Mouse (Mus musculus): Measurements from ENCODE around the gene Gm11111.
"Not testable (repeated sequence)": the region's sequence is repeated elsewhere in the genome, so short reads cannot be mapped to it uniquely, and the experiment has no call there.

Gene Gm11111

DNA sequence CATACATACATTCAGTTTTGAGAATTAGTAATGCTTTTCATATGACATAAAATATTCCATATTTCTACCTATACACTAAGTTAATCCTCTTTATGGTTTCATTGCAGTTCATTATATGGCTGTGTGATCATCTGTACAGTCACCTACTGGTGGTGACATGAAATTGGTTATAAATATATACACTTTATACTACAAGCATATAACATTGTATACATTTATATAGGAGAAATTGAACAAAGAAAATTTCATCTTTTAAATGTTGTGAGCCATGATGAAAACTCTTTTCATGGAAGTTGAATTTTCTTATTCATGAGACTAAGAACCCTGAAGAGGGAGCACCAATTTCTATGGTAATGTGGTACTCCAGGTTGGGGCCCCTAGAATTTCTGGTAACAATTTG, at the start of gene Gm11111:
Gene Gm11111 (plus strand): TSS at position 301 of the 400 bp plus-strand sequence.
- DNase-seq (ENCODE audit: low read depth, low spot score), result no peak

DNA sequence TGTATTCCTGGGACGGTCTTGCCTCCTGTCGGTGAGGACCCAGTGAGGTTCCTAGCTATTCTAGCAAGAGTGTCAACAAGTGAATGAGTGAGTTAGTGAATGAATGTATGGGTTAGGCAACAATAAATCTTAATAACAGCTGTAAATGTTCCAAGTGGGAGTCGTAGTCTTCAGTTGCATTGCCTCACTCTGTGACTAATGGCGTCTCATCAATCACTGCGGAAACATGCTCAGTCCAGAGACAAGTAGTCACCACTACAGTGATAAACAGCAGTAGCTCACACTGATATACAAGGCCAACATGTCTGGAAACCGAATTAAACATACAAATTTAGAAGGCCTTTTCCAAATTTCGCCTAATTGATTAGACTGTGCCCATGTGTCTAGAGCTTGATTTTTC, 36.3 kb upstream of the Gm11111 start:
- DNase-seq (ENCODE audit: low read depth, low spot score), result no peak

DNA sequence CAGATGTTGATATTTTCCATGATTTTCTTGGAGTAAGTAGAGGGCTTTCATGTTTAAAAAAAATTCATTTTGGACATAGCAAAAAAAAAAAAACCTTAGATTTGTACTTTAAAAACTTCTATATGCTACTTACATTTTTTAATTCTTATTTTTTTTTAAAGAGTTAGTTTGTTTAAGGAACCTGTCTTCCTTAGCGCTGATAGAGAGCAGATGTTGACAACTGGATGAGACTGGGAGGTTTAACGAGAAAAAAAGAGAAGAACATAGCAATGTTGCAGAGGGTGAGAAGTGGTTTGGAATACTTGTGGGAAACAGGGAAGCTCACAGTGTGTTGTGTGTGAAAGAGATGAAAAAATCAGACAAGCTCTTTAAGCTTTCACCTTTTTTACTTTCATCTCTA, 32.4 kb upstream of the Gm11111 start:
- no peak for DNase-seq (ENCODE audit: low read depth, low spot score)

DNA sequence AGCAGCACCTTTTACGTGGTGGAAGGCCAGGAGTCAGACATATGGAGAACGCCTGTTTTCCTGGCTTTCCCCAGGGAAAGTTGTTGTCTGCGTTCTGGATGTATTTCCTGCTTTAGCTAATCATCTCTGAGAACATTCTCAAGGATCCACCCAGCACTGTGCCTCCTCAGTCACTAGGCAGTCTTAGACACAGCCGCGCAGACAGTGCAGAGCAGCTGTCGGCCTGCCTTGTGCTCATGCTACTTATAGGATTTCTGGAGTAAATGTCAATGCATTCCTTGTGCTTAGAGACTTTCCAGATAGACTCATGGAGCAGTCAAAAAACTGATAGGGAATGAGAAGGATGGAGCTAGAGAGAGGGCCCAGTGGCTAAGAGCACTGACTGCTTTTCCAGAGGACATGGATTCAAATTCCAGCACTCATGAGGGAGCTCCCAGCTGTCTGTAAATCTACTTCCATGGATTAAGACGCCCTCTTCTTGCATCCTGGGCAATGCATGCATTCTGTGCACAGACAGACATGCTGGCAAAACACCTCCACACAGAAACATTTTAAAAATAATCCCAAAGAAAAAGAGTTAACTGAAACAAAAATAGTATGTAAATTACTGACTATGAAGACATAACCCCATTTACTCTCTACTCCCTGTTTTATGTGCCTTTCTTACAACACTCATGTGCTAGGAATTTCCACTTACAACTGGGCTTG, 30.1 kb upstream of the Gm11111 start:
- DNase-seq (ENCODE audit: low read depth, low spot score), result peak; percentile 47

DNA sequence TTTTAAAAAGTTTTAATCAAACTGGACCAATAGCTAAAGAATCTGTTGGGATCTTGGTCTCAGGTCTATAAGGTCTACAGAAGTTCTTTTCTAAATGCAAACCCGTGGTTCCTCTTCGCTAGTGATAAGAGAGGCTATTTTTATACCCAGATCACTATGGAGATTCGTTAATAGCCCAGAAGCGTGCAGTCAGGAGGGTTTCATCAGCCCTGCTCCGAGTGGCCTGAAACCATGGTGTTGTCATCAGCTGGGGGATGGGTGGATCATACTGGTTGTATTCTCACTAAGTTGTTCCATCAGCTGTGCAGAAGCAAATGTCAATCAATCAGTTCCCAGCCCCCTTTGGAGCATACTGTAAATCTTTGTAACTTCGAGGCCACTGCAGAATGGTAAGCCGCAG, 29.4 kb upstream of the Gm11111 start:
- DNase-seq (ENCODE audit: low read depth, low spot score), result peak; percentile 1

DNA sequence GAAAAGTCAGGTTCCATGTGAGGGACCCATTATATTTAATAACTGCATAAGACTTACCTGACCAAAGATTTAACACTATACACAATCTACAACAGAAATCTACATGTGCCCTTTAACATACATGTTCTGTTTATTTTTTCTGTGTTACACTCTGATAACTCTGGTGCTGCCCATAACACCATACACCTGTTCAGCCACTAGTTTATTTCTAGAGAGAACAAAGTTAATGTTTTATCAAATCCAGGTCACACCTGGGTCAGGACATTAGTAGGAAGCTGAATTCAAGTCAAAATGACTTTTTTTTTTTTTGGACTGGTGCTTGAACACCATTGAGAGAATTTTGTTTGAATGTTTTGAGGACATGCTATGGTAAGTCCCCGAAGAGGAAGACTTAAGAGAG, 28.7 kb upstream of the Gm11111 start:
- DNase-seq (ENCODE audit: low read depth, low spot score), result no peak

DNA sequence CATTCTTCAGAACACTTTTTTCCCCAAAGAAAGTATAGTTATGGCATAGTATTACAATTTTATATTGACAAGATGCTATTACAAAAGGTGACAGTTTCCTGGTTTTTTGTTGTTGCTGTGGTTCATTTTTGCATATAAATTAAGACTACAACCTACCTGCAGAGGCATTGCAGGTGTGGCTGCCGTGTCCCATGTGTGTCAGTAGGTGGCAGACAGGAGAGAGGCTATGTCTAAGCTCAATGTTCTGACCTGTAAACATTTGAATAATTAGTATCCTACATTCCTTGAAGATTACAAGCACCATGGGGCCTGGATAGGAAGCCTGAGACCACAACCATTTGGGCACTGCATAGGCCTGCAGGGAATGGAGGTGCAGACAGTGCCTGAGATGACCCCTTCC, 11.2 kb upstream of the Gm11111 start:
- no peak for DNase-seq (ENCODE audit: low read depth, low spot score)

DNA sequence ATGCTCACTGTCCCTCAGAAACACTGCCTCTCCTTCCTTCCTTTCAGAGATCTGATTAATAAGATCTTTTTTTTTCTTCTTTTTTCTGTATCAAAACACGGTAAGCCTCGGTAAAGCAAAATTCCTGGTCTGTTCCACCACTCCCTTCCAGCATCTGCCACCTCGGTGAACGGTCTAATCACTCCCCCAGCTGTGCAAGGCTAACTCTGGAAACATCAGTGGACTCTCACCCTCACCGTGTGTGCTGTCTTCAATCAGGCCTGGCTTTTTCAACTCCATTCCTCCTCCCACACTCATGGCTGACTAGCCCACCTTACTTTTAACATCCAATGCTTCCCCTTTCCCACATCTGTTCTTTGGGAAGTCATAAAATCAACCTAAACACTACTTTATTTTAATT, 2.2 kb upstream of the Gm11111 start:
- DNase-seq (ENCODE audit: low read depth, low spot score), result no peak

DNA sequence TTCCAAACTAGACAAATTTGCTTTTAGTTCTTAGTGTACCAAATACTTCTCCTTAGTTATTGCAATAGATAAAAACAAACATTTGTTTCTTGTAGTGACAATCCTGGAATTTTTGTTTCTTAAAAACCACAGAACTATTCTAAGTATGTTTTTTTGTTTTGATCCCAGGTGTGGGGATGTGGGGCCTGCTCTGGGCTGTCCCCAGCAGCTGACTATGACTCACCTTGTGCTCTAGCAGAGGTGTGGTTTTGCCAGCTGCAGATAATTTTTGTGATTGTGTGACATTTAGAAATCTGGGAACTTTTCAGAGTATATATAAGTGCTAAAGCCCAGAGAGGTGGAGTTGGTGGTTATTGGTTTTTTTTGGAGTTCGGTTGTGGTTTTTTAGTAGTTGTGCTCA, 1.6 kb upstream of the Gm11111 start:
- DNase-seq (ENCODE audit: low read depth, low spot score), result no peak

DNA sequence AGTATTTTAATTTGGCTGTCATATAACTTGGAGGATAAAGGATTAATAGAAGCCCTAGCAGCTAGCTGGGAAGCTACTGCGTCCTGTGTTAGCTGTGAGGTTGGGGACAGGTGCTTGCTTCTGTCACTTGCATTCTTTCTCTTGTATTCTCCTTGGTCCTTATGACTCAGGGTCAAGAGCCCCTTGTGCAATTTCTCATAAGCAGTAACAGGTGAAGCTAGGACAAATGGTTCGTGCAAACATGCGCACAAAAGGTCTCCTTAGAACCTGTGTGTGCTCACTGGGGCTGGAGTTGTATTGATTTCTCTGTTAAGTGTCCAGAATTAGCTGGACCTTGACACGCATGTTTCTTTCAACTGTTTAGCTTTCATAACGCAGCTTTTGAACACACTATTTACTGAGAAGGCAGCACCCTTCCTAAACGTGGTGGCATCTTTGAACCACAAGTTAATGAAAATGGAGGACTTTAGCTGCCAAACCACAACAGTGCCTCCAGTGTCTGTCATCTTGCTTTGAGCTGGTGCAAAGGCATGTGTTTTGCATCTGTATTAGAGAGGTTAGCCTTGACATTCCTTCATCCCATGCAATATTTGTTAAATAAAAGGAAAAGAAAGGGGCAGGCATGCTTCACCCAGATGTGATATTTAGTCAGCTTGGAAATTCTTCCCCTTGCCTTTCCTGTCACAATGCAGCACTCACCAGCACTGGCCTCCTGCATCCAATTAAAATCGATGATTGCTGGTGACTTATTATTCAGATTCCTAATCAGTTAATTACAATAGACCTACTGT, 511 bp downstream of the Gm11111 start:
- DNase-seq (ENCODE audit: low read depth, low spot score), result no peak

DNA sequence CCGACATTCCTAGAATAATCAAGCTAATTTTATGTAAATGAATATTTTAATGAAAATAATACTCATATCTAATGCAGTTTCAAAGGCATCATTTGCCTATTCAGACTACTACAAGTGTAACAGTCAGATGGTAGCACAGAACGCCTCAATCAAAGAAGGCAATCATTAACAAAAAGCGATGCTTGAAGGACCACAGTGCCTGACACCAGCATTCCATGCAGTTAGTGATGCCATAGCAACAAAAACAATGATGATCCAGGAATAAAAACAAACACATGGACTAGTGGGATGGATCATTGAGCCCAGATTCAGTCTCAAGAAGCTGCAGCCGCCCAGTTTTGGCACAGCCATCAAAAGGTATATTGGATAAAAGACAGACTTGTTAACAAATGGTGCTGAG, 8.8 kb downstream of the Gm11111 start:
- DNase-seq (ENCODE audit: low read depth, low spot score), result peak; percentile 3

DNA sequence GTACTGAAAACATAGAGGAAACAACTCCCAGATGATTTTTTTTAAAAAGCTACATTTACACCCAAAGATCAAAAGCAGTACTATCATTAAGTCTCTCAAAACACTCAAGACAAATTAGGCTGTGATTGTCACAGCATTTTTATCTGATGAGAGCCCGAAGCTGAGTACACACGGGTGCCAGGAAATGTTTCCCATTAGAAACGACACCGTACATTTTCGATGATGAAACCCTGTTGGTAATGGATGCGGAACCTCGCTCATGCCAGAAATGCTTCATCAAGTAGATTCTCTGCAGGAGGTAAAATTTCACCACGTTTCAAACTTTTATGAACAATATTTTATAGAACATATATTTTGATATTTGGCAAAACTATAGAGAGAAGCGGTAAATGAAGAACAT, 10.3 kb downstream of the Gm11111 start:
- no peak for DNase-seq (ENCODE audit: low read depth, low spot score)

DNA sequence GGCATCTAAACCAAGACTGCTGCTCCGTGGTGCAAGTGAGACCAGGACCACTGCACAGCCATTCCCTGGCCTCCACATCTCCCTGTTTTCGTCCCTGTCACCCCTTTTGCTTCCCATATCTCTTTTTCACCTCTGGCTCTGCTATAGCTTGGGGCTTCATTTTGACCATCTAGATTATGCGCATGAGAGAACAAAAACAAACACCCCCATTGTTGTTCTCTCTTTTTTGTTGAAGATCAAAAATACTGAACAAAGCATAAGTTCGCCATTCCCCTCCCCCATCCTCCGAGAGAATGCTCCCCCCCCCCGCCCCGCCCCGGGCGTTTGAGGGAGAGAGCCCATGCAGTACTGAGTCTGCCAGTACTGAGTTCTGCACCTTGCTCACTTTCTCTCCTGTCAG, 11.3 kb downstream of the Gm11111 start:
- no peak for DNase-seq (ENCODE audit: low read depth, low spot score)

DNA sequence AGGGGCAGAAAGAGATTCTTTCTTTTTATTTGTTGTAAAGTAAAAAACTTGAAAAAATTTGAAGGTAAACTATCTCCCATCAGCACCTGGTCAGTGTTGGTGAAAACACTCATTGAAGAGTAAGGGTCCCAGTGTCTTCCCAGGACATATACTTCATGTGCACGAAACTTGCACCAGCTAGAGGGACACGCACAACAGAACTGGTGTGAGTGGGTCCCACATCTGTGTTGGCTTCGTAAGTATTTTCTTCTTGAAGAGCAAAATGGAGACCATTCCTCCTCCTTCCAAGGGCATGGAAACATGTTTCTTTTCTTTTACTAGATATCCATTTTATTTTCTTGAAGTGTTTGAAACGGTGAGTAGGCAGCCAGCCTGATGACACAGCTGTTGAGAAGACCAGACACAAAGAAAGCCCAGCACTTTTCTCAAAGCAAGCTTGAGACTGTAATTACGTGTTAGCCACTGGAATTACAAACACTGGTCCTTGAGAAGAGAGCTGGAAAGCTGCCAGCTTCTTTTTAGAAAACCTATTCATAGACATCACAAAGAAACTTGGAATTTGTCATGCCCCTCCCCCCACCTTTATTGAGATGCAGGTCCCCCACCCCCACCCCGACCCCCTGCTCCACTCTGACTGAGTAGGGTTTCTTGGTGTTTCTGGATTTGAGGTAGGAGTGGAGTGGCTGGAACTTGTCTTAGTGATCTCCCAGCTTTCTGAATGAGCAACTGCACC, 14.1 kb downstream of the Gm11111 start:
- DNase-seq (ENCODE audit: low read depth, low spot score), result peak; percentile 42

DNA sequence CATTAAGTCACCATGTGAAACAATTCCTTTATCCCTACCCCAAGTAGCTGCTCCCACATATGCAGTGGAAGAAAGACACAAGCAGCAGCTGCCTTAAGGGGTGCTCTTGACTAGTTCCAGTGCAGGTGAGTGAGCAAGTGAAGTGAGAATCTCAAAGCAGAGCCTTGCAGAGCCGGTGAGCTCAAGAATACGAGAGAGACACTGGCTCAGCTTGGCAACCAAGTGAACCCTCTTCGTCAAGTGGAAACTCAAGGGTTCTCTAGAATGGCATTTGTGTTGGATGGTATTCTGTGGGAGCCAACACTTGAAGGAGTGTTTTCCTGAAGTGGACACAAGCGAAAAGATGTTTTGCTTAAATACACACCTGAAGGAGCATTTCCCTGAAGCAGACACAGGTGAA, 16.0 kb downstream of the Gm11111 start:
- no peak for DNase-seq (ENCODE audit: low read depth, low spot score)

DNA sequence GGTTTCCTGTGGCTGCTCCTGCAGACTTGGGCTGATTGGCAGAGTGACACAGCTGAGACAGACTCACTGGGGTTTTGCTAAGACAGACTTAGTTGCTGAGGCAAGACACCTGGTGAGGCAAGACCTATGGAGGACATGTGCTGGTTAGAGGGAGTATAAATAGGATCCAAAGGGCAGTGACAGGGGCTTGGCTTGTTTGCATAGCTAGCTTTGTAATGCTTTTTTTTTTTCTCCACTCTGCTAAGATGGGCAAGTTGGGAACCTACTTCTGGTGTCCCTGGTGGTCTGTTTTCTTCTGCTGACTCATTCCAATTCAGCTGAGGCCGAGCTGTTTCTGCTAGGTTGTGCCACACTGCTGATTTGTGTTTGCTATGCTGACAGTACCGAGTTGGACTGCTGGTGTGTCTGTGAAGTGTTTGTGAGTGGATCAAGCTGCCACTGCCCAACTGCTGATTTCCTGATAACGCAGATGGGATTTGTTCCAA, 16.6 kb downstream of the Gm11111 start:
- no peak for DNase-seq (ENCODE audit: low read depth, low spot score)

DNA sequence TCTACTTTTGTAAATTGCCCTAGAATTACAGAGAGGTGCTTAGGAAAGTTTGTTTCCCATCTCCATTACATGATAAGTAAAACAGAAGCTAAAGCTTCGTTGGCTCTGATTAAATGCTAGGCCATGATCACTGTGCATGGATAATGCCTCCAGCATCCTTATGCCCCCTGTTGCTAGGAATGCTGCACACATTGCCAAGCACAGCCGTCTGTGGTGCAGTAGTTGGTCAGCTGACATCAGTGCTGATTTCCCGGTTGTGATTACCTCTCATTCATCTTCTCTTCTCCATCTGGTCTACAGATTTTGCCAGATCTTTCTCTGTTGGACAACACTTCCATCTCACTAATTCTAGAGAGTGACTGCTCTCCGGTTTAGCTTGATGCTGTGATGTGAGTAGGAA, 19.9 kb downstream of the Gm11111 start:
- peak; percentile 22 for DNase-seq (ENCODE audit: low read depth, low spot score)

DNA sequence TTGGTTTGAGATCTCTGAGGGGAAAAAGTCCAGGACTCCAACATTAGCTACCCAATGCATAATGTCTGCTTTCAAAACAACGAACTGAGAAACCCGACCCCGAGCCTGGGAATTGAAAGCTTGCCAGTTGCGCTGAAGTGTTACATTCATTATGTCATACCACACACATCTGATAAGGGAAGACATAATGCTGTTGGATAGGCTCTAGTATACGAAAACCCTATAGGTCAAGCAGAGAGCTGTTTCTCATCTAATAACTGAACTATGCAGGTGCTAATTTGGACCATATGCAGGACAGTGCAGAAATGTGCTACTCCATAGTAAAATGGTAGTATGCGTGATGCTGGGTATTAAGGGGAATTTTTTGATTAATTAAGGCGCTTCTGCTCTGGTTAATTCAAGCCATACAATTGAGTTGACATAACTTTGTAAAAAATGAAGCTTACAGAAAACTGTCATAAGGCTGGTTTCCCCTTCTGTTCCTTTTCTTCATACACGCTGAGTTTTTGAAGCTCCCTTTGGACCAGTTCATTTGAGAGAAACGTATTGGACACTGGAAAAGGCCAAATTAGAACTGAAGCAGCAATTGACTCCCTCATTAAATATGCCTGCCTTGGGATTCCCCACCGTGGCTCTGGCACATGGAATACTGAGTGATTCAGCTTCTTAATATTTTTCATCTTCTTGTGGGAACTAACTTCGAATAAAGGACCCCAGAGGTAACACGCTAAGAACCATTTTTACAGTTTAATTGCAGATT, 22.4 kb downstream of the Gm11111 start:
- DNase-seq (ENCODE audit: low read depth, low spot score), result no peak

DNA sequence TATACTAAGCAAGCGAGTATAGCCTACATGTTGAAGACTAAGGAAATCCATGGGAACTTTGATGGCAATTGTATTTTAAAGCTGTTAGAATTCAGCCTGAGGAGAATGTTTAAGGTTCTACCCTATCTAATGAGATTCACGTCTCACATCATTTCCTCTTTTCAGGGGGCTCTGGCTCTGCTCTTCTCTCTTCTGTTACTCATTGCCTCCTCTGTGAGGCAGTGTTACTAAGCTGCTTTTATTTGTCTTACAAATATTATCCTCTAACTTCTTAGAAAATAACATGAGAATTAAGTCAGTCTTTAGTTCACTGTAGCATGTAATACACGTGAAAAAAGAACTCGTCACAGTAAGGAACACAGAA, 23.0 kb downstream of the Gm11111 start:
- DNase-seq (ENCODE audit: low read depth, low spot score), result no peak

DNA sequence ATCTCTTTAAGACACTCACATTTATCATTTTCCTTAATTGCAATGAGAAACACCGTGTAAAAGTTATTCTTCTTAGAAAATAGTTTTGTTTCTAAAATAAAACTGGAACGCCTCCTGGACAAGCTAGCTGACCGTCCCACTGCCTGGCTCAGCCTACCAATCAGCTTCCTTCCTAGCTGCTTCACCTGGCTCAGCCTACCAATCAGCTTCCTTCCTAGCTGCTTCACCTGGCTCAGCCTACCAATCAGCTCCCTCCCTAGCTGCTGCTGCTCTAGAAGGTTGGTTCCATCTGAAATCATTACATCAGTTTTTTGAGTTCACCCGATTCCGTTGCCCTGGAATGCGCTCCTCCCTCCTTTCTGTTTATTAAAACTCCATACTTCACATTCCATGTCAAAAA, 24.0 kb downstream of the Gm11111 start:
- DNase-seq (ENCODE audit: low read depth, low spot score), result not testable (repeated sequence)

DNA sequence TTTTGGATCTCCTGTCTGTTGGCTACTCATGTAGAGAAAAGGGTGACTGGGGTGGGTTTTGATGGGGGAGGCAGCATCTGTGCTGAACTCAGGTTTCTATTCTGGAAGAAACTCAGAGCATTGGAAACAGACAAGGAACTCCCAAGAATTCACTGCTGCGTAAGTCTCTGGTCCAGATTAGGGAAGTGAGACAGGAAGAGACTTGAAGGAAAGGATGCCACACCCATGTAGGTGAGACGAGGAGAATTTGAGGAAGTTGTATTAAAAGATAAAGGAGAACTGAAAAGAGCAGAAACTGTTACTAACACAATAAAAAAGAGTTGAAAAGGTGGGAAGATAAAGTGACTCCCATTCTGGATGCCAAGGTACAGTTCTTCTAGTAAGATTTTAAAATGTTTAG, 25.9 kb downstream of the Gm11111 start:
- no peak for DNase-seq (ENCODE audit: low read depth, low spot score)

DNA sequence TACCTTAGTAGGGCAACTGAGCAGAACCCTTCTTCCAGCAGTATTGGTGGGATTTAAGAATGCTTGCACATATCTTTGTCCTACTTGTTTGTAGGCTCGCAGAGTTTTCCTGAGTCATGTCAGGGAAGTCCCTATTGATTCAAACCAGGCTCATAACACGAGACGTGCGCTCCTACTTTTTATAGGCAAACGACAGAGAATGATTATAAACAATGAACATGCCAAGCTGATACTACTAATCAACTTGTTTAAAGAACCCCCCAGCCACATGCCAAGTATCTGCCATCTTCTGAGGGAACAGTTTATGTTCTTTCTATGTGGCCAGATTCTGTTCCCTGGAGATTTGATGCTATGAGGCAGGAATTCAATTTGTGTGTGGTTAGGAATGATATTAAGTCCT, 28.3 kb downstream of the Gm11111 start:
- no peak for DNase-seq (ENCODE audit: low read depth, low spot score)
